Mouse (Mus musculus) liver, adult 2 months (tissue): Measurements from ENCODE around the gene Pom121l2.

Experiments used
- CTCF ChIP-seq: fragments of 200-500 bp; IDR thresholded peaks from 2 replicates; pipeline ENCODE4 v1.5.1; 2011; ENCODE audit warnings: low read depth, low read length, control low read depth
- POLR2A ChIP-seq: fragments of 200-500 bp; IDR thresholded peaks from 2 replicates; pipeline ENCODE4 v1.6.1; 2011; ENCODE audit warnings: low read length, control low read depth; ENCODE audit not compliant: insufficient read depth; ENCODE audit errors: extremely low read depth

DNA sequence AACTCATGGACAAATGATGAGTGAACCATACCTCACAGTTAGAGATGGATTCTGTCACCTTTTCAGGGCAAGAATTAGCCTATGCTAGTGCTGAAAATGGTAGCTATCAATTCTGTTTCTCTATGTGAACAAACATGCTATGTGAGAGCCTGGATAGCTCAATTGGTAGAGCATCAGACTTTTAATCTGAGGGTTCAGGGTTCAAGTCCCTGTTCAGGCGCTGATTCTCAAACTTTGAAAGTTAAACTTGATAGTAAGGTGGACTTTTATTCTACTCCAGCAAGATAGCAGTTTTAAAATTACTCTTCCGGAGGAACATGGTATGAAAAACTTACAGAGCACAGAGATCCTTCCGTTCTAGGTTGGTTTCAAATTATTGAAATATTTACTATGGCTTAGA, 9.4 kb upstream of the Pom121l2 start:
- no peak for TF ChIP-seq CTCF
- no peak for TF ChIP-seq POLR2A
